In the genomic region with DNA sequence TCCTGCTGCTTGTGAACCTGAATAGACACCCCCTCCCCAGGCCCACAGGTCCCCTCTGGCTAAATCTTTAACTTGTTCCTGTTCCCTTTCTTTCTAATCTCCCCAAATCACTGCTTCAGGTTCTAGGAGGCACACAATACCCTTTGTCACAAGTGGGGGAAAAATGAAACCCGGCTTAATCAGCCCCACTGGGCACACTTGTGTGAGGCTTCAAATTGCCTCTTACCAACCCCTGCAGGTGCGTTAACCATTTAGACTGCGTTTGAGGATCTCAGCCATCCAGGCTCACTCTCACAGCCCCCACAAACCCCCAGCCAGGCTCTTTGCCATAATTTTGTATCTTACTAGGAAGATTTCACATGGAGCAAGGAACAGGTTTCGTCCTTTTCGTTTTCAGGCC, we compare ENCODE assay signal across 16 mouse cellular contexts. TPM values are rescaled to one million over a fixed set of nuclear protein-coding genes. Genes with fewer than 3 reads are reported as not detected.
A peak's percentile ranks its signal among the peaks of the same experiment; 100 is the strongest.
DNase-seq lines count a peak whose midpoint lies in the region; ATAC-seq lines count a peak whose summit lies in the region.
"Had no signal": no experiment of that assay in that cellular context is flagged by ENCODE, and none has a peak within 500 bp of the region (broad histone marks: within the 10 kb centered on the region; RNA-seq: fewer than 3 reads in every experiment).

No protein-coding gene starts in this region.

- no peaks in the 10 kb centered on the region for H3K27me3 ChIP-seq in limb, embryonic 12.5 days
- no peaks in the 10 kb centered on the region for H3K27me3 ChIP-seq in limb, embryonic 10.5 days (ENCODE audit: low read depth, poor library complexity, severe bottlenecking)
- H3K27me3 ChIP-seq in embryonic facial prominence, embryonic 10.5 days (replicated peaks; ENCODE audit: low read depth, poor library complexity, severe bottlenecking), result no peaks in the 10 kb centered on the region
- no peaks in the 10 kb centered on the region for H3K27me3 ChIP-seq in embryonic facial prominence, embryonic 13.5 days
- no peaks in the 10 kb centered on the region for H3K27me3 ChIP-seq in midbrain, embryonic 11.5 days (ENCODE audit: control insufficient read depth, insufficient read depth, low read length)
- H3K27me3 ChIP-seq in forebrain, embryonic 13.5 days, result no peaks in the 10 kb centered on the region
- H3K27me3 ChIP-seq: intestine, embryonic 15.5 days had no signal

- no peaks in the 10 kb centered on the region for H3K36me3 ChIP-seq in limb, embryonic 12.5 days
- no peaks in the 10 kb centered on the region for H3K36me3 ChIP-seq in limb, embryonic 10.5 days
- H3K36me3 ChIP-seq in embryonic facial prominence, embryonic 10.5 days (replicated peaks), result no peaks in the 10 kb centered on the region
- no peaks in the 10 kb centered on the region for H3K36me3 ChIP-seq in embryonic facial prominence, embryonic 13.5 days
- H3K36me3 ChIP-seq in midbrain, embryonic 11.5 days (ENCODE audit: control insufficient read depth, insufficient read depth, low read length), result no peaks in the 10 kb centered on the region
- H3K36me3 ChIP-seq in forebrain, embryonic 13.5 days (ENCODE audit: poor library complexity, severe bottlenecking), result no peaks in the 10 kb centered on the region
- H3K36me3 ChIP-seq: hindbrain, embryonic 10.5 days; intestine, embryonic 15.5 days had no signal

- DNase-seq in limb, embryonic 10.5 days (ENCODE audit: low spot score), result no peak
- DNase-seq in embryonic facial prominence, embryonic 10.5 days (ENCODE audit: low spot score), result no peak
- DNase-seq in midbrain, embryonic 11.5 days (ENCODE audit: low spot score, missing footprints), result no peak
- DNase-seq: adrenal gland, adult 8-10 months; adrenal gland, postnatal 36 days; cerebellum, adult 2 months; cerebellum, postnatal 10 days; gastrocnemius, postnatal 10 days; heart, postnatal 10 days had no signal

- H3K9me3 ChIP-seq in limb, embryonic 12.5 days, result no peaks in the 10 kb centered on the region
- no peaks in the 10 kb centered on the region for H3K9me3 ChIP-seq in limb, embryonic 10.5 days (replicated peaks)
- H3K9me3 ChIP-seq in embryonic facial prominence, embryonic 10.5 days, result no peaks in the 10 kb centered on the region
- H3K9me3 ChIP-seq in embryonic facial prominence, embryonic 13.5 days, result no peaks in the 10 kb centered on the region
- H3K9me3 ChIP-seq in midbrain, embryonic 11.5 days (ENCODE audit: control insufficient read depth, low read length), result no peaks in the 10 kb centered on the region
- H3K9me3 ChIP-seq in forebrain, embryonic 13.5 days (replicated peaks), result no peaks in the 10 kb centered on the region
- H3K9me3 ChIP-seq: hindbrain, embryonic 10.5 days; intestine, embryonic 15.5 days had no signal

- H3K4me1 ChIP-seq in limb, embryonic 12.5 days (replicated peaks), result peaks cover 26% of the 10 kb centered on the region
- H3K4me1 ChIP-seq in limb, embryonic 10.5 days, result peaks cover 11% of the 10 kb centered on the region
- H3K4me1 ChIP-seq in embryonic facial prominence, embryonic 10.5 days, result peaks cover 37% of the 10 kb centered on the region
- H3K4me1 ChIP-seq in embryonic facial prominence, embryonic 13.5 days, result peaks cover 22% of the 10 kb centered on the region
- no peaks in the 10 kb centered on the region for H3K4me1 ChIP-seq in midbrain, embryonic 11.5 days (ENCODE audit: control insufficient read depth, insufficient read depth, low read length)
- H3K4me1 ChIP-seq in forebrain, embryonic 13.5 days, result peaks cover 6% of the 10 kb centered on the region; the same call in 1 of the 2 replicates
- H3K4me1 ChIP-seq: intestine, embryonic 15.5 days had no signal

- no peak overlapping the region for H3K4me3 ChIP-seq in limb, embryonic 12.5 days (replicated peaks)
- H3K4me3 ChIP-seq in limb, embryonic 10.5 days, result no peak overlapping the region
- no peak overlapping the region for H3K4me3 ChIP-seq in embryonic facial prominence, embryonic 10.5 days
- no peak overlapping the region for H3K4me3 ChIP-seq in embryonic facial prominence, embryonic 13.5 days
- no peak overlapping the region for H3K4me3 ChIP-seq in midbrain, embryonic 11.5 days (ENCODE audit: low read depth, low read length)
- no peak overlapping the region for H3K4me3 ChIP-seq in forebrain, embryonic 13.5 days
- H3K4me3 ChIP-seq: hindbrain, embryonic 10.5 days; intestine, embryonic 15.5 days had no signal

- ATAC-seq in limb, embryonic 12.5 days (ENCODE audit: insufficient number of reproducible peaks, insufficient read depth, low FRiP score, low TSS enrichment, low read depth), result no peak
- ATAC-seq in embryonic facial prominence, embryonic 13.5 days (ENCODE audit: insufficient number of reproducible peaks, insufficient read depth, low FRiP score, low TSS enrichment, low read depth), result no peak
- no peak for ATAC-seq in midbrain, embryonic 11.5 days (ENCODE audit: low FRiP score)
- ATAC-seq in forebrain, embryonic 13.5 days, result no peak
- ATAC-seq: forebrain, embryonic 16.5 days; intestine, embryonic 15.5 days had no signal

- H3K4me2 ChIP-seq in limb, embryonic 12.5 days, result no peak overlapping the region
- no peak overlapping the region for H3K4me2 ChIP-seq in embryonic facial prominence, embryonic 13.5 days
- H3K4me2 ChIP-seq in midbrain, embryonic 11.5 days, result no peak overlapping the region
- no peak overlapping the region for H3K4me2 ChIP-seq in forebrain, embryonic 13.5 days
- H3K4me2 ChIP-seq: hindbrain, embryonic 14.5 days; intestine, embryonic 15.5 days had no signal

- WGBS in limb, embryonic 12.5 days, result 48% methylated on average over 5 of the region's 5 CpGs
- WGBS in limb, embryonic 10.5 days, result 67% methylated on average over 5 of the region's 5 CpGs
- WGBS in embryonic facial prominence, embryonic 10.5 days, result 45% methylated on average over 5 of the region's 5 CpGs
- 36% methylated on average over 5 of the region's 5 CpGs for WGBS in embryonic facial prominence, embryonic 13.5 days
- WGBS in midbrain, embryonic 11.5 days, result 48% methylated on average over 5 of the region's 5 CpGs
- 25% methylated on average over 5 of the region's 5 CpGs for WGBS in forebrain, embryonic 13.5 days

- 0 out of 2 replicates have a peak overlapping the region, but pooled peaks have one; percentile 53 for H3K27ac ChIP-seq in limb, embryonic 12.5 days
- no peak overlapping the region for H3K27ac ChIP-seq in limb, embryonic 10.5 days
- peak overlapping the region; percentile 31; the same call in 1 of the 2 replicates for H3K27ac ChIP-seq in embryonic facial prominence, embryonic 10.5 days (replicated peaks)
- 0 out of 2 replicates have a peak overlapping the region, but pooled peaks have one; percentile 11 for H3K27ac ChIP-seq in embryonic facial prominence, embryonic 13.5 days
- H3K27ac ChIP-seq in midbrain, embryonic 11.5 days (ENCODE audit: low read depth, low read length), result no peak overlapping the region
- no peak overlapping the region for H3K27ac ChIP-seq in forebrain, embryonic 13.5 days
- H3K27ac ChIP-seq: hindbrain, embryonic 10.5 days; hindbrain, embryonic 14.5 days; intestine, embryonic 15.5 days had no signal

- H3K9ac ChIP-seq in limb, embryonic 12.5 days (replicated peaks), result no peak overlapping the region
- no peak overlapping the region for H3K9ac ChIP-seq in embryonic facial prominence, embryonic 13.5 days
- H3K9ac ChIP-seq in midbrain, embryonic 11.5 days (ENCODE audit: low read length), result no peak overlapping the region
- H3K9ac ChIP-seq in forebrain, embryonic 13.5 days, result no peak overlapping the region
- H3K9ac ChIP-seq: hindbrain, embryonic 14.5 days; intestine, embryonic 15.5 days had no signal

RNA-seq across cellular contexts. Expression of gene Pla2r1, which starts 9.1 kb away (rescaled TPM):
- polyA plus RNA-seq in limb, embryonic 12.5 days (2016; fragmentation: Nextera tagmentation; extraction: Ambion mirVana), result 1.2 and 1.9 TPM in 2 replicates
- 1.7 and 2.0 TPM in 2 replicates for polyA plus RNA-seq in limb, embryonic 10.5 days (2016; fragmentation: Nextera tagmentation; extraction: Ambion mirVana)
- 2.5 and 2.8 TPM in 2 replicates for polyA plus RNA-seq in embryonic facial prominence, embryonic 10.5 days (2016; fragmentation: Nextera tagmentation; extraction: Ambion mirVana)
- polyA plus RNA-seq in embryonic facial prominence, embryonic 13.5 days (2015; fragmentation: Nextera tagmentation; extraction: Ambion mirVana), result 3.7 and 5.0 TPM in 2 replicates
- polyA plus RNA-seq in midbrain, embryonic 11.5 days (2014; fragmentation: Nextera tagmentation; extraction: Ambion mirVana), result 0.36 and 0.66 TPM in 2 replicates
- 0.19 and 0.24 TPM in 2 replicates for polyA plus RNA-seq in forebrain, embryonic 13.5 days (2015; fragmentation: Nextera tagmentation; extraction: Ambion mirVana)

Comparison
In these comparisons a context has a peak if more than half of its experiments do, and no peak if none do; other contexts are left out.
1. H3K27ac ChIP-seq: peak in limb, embryonic 12.5 days (single experiment), embryonic facial prominence, embryonic 10.5 days (single experiment) and embryonic facial prominence, embryonic 13.5 days (single experiment); none in limb, embryonic 10.5 days (single experiment), midbrain, embryonic 11.5 days (single experiment) and forebrain, embryonic 13.5 days (single experiment).